Mouse (Mus musculus) A20 (cell line): ENCODE data around the gene Gtf2e1.

Source experiments
- DNase-seq: peaks from one replicate; pipeline ENCODE4 v3.0.0-alpha.2; 2011; ENCODE audit warnings: low read depth, low spot score

Gene Gtf2e1

GRCm38 (mm10) chr16:37478311-37479291, 61.0 kb downstream of the Gtf2e1 start:
- no peak for DNase-seq

DNA sequence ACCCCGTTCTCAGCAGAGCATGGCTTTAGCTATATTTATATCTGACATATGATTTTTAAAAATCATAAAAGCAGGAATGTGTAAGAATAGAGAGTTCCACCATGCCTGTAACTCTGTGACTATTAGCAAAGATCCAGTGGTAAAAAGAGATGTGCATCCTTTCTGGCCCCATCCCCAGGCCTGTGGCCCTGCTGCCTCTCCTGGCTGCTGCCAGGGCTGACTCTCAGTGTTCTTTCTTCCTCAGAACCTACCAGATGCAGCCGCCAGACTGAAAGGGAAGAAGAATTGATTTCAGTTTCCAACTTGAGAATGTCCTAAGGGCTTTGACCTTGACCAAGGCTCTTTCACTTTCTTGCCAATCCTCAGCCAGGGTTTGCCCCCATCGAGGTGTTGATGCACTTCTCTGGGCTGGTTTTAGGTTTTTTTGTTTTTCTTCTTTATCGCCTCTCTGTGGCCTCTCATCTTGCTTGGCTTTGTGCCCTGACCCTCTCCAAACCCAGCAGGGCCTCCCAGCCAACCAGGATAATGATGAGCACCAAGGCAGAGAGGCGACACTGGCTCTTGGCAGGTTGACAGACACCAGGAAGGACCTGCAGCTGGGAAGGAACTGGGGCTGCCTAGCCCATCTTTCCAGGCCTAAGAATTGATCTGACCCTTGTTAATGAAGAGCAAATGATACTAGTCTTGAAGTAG, 66.8 kb downstream of the Gtf2e1 start:
- peak; percentile 23 for DNase-seq

DNA sequence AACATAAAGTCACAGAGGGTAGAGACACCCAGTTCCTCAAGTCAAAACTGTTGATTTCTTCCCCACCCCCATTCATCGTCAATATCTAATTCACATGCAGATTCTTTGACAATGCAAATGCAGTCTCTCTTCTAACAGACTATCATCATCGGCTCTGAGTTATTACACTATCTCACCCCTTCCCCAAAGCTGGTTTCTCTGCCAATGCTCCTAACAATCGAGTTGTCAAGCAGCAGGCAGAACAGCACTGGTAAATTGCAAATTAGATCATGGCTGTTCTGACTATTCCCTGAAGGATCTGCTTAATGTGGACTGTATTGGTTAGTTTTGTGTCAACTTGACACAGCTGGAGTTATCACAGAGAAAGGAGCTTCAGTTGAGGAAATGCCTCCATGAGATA, 70.0 kb downstream of the Gtf2e1 start:
- no peak for DNase-seq

DNA sequence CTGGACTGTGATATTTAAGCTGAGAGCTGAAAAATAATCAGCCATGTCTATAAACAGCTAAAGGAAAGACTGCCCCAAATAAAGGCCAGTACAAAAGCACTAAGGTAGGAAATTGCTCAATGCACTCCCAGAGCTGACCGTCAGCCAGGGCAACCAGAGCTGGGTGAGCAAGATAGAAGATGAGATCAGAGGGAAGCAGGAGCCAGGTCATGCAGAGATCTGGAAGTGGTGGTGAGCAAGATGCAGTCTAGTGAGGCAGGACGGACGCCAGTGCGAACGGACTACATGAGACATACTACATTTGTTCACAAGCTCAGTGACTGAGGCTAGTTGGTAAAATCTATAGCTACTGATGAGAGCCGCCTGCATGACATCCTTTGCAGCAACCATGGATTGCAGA, 75.6 kb downstream of the Gtf2e1 start:
- no peak for DNase-seq

DNA sequence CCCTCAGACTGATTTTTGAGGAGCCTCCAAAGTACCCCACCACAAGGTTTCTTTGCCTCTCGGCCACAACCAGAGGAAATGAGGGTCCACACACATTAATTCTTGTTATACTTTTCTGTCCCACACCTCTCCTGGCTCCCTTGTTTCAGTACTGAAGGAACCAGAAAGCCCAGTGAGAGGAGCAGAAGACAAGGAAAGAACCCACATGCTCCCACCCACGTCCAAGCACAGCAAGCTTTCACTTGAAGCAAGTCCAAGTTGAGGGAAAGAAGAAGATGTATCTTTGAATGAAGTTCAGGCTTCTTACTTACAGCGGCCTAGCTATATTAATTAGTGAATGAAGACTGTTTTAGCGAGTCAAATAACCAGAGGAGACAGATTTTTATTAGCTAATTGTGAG, 76.7 kb downstream of the Gtf2e1 start:
- no peak for DNase-seq

GRCm38 (mm10) chr16:37461601-37462000, 78.0 kb downstream of the Gtf2e1 start:
- DNase-seq = no peak
